Mouse (Mus musculus) midbrain, embryonic 15.5 days (tissue): ENCODE measurements at regions not wholly inside any gene's neighbourhood (a gene's known extent, or its start where the extent isn't known, plus 50 kb on each side); places are given as distances from the start of the nearest gene placed in this dataset.

Experiments used
- ATAC-seq: fragments of 200-750 bp; cut with Nextera tagmentation; replicated peaks from 2 replicates; pipeline ENCODE4 v1.8.0; 2017; ENCODE audit warnings: moderate TSS enrichment
- H3K27ac ChIP-seq: fragments of 300-500 bp; sonication (generic); 2 replicates; pipeline ENCODE4 v1.5.1; 2015; ENCODE audit warnings: mild to moderate bottlenecking, inconsistent platforms
- H3K27me3 ChIP-seq: fragments of 300-500 bp; sonication (generic); replicated peaks from 2 replicates; pipeline ENCODE4 v1.6.1; 2015; ENCODE audit warnings: inconsistent platforms
- H3K36me3 ChIP-seq: fragments of 300-500 bp; sonication (generic); replicated peaks from 2 replicates; pipeline ENCODE4 v1.6.1; 2015; ENCODE audit warnings: inconsistent platforms
- H3K4me1 ChIP-seq: fragments of 300-500 bp; sonication (generic); 2 replicates; pipeline ENCODE4 v1.6.1; 2015; ENCODE audit warnings: inconsistent platforms
- H3K4me2 ChIP-seq: fragments of 300-500 bp; sonication (generic); 2 replicates; pipeline ENCODE4 v1.6.1; 2015; ENCODE audit warnings: inconsistent platforms, mild to moderate bottlenecking, moderate library complexity
- H3K4me3 ChIP-seq: fragments of 300-500 bp; sonication (generic); 2 replicates; pipeline ENCODE4 v1.5.1; 2015; ENCODE audit warnings: mild to moderate bottlenecking, inconsistent platforms
- H3K9ac ChIP-seq: fragments of 300-500 bp; sonication (generic); 2 replicates; pipeline ENCODE4 v1.6.1; 2015; ENCODE audit warnings: mild to moderate bottlenecking, inconsistent platforms
- H3K9me3 ChIP-seq: fragments of 300-500 bp; sonication (generic); 2 replicates; pipeline ENCODE4 v1.6.1; 2016; ENCODE audit warnings: inconsistent platforms
- WGBS: fragments of 180-500 bp; shearing (Covaris S2); methylation state at CpG from one replicate; pipeline ENCODE4 v1.1.7; 2015; ENCODE audit warnings: mixed read lengths; 5-methylcytosine and 5-hydroxymethylcytosine counted together

GRCm38 (mm10) chr8:12487201-12487600 is 85.6 kb upstream of the Spaca7 start:
- Histone ChIP-seq H3K4me2 (no peak overlapping the region), H3K9ac (no peak overlapping the region), H3K27ac (peak overlapping the region; percentile 43; the same call in 1 of the 2 replicates), H3K36me3 (no peaks in the 10 kb centered on the region), H3K4me1 (peaks cover 2% of the 10 kb centered on the region), H3K9me3 (no peaks in the 10 kb centered on the region), H3K27me3 (peaks cover 17% of the 10 kb centered on the region; the same call in 1 of the 2 replicates), H3K4me3 (no peak overlapping the region)
- 48% methylated on average over 11 of the region's 11 CpGs for WGBS
- no peak for ATAC-seq

GRCm38 (mm10) chr8:12489194-12489593 is 83.6 kb upstream of the Spaca7 start:
- Histone ChIP-seq H3K4me1 (no peaks in the 10 kb centered on the region), H3K9ac (no peak overlapping the region), H3K4me3 (no peak overlapping the region), H3K27ac (no peak overlapping the region), H3K9me3 (no peaks in the 10 kb centered on the region), H3K27me3 (0 out of 2 replicates have a peak, but pooled peaks cover under 1% of the 10 kb centered on the region), H3K36me3 (no peaks in the 10 kb centered on the region), H3K4me2 (no peak overlapping the region)
- WGBS: 96% methylated on average over 5 of the region's 5 CpGs
- ATAC-seq: no peak

- H3K36me3 ChIP-seq: no peaks in the 10 kb centered on the region
- H3K9me3 ChIP-seq: no peaks in the 10 kb centered on the region
- H3K4me1 ChIP-seq: no peaks in the 10 kb centered on the region
- no peak overlapping the region for H3K4me2 ChIP-seq
- no peak for ATAC-seq
- no peak overlapping the region for H3K27ac ChIP-seq
- H3K9ac ChIP-seq: no peak overlapping the region
- WGBS: 86% methylated on average over 6 of the region's 6 CpGs
- no peak overlapping the region for H3K4me3 ChIP-seq
- no peaks in the 10 kb centered on the region for H3K27me3 ChIP-seq
Observed at GRCm38 (mm10) chr8:12491472-12491871, 81.4 kb upstream of the Spaca7 start.

GRCm38 (mm10) chr8:12492461-12492860 is 80.4 kb upstream of the Spaca7 start:
- Histone ChIP-seq H3K4me1 (no peaks in the 10 kb centered on the region), H3K4me2 (no peak overlapping the region), H3K27ac (no peak overlapping the region), H3K27me3 (no peaks in the 10 kb centered on the region), H3K4me3 (no peak overlapping the region), H3K9ac (no peak overlapping the region), H3K36me3 (no peaks in the 10 kb centered on the region), H3K9me3 (no peaks in the 10 kb centered on the region)
- ATAC-seq: no peak
- 72% methylated on average over 2 of the region's 2 CpGs for WGBS

GRCm38 (mm10) chr8:12494559-12494958 is 78.3 kb upstream of the Spaca7 start:
- no peaks in the 10 kb centered on the region for H3K9me3 ChIP-seq
- no peaks in the 10 kb centered on the region for H3K36me3 ChIP-seq
- WGBS: 91% methylated on average over 9 of the region's 9 CpGs
- no peak overlapping the region for H3K4me2 ChIP-seq
- H3K4me3 ChIP-seq: no peak overlapping the region
- no peak for ATAC-seq
- H3K9ac ChIP-seq: no peak overlapping the region
- H3K27me3 ChIP-seq: no peaks in the 10 kb centered on the region
- no peak overlapping the region for H3K27ac ChIP-seq
- H3K4me1 ChIP-seq: no peaks in the 10 kb centered on the region

- no peak overlapping the region for H3K9ac ChIP-seq
- no peak overlapping the region for H3K4me2 ChIP-seq
- peaks cover 13% of the 10 kb centered on the region for H3K4me1 ChIP-seq
- peaks cover 8% of the 10 kb centered on the region for H3K27me3 ChIP-seq
- H3K4me3 ChIP-seq: no peak overlapping the region
- 19% methylated on average over 6 of the region's 6 CpGs for WGBS
- ATAC-seq: no peak
- H3K36me3 ChIP-seq: no peaks in the 10 kb centered on the region
- H3K9me3 ChIP-seq: no peaks in the 10 kb centered on the region
- no peak overlapping the region for H3K27ac ChIP-seq
Observed at GRCm38 (mm10) chr8:12497420-12497819, 75.4 kb upstream of the Spaca7 start.

- Histone ChIP-seq H3K4me1 (peaks cover 30% of the 10 kb centered on the region), H3K27me3 (peaks cover 8% of the 10 kb centered on the region), H3K9ac (no peak overlapping the region), H3K27ac (no peak overlapping the region), H3K4me2 (no peak overlapping the region), H3K9me3 (no peaks in the 10 kb centered on the region), H3K4me3 (no peak overlapping the region), H3K36me3 (no peaks in the 10 kb centered on the region)
- 24% methylated on average over 5 of the region's 5 CpGs for WGBS
- ATAC-seq: no peak
Observed at GRCm38 (mm10) chr8:12499658-12500057, 73.2 kb upstream of the Spaca7 start.

GRCm38 (mm10) chr8:12500291-12500690 is 72.5 kb upstream of the Spaca7 start:
- Histone ChIP-seq H3K9ac (no peak overlapping the region), H3K4me3 (no peak overlapping the region), H3K27me3 (peaks cover 10% of the 10 kb centered on the region), H3K36me3 (no peaks in the 10 kb centered on the region), H3K27ac (no peak overlapping the region), H3K9me3 (no peaks in the 10 kb centered on the region), H3K4me2 (no peak overlapping the region), H3K4me1 (peaks cover 32% of the 10 kb centered on the region)
- WGBS: 29% methylated on average over 3 of the region's 3 CpGs
- no peak for ATAC-seq

GRCm38 (mm10) chr8:12501824-12502223 is 71.0 kb upstream of the Spaca7 start:
- Histone ChIP-seq H3K4me3 (peak overlapping the region; percentile 28; the same call in 1 of the 2 replicates), H3K27ac (0 out of 2 replicates have a peak overlapping the region, but pooled peaks have one; percentile 62), H3K4me2 (peak overlapping the region; percentile 51), H3K36me3 (no peaks in the 10 kb centered on the region), H3K9me3 (no peaks in the 10 kb centered on the region), H3K9ac (no peak overlapping the region), H3K4me1 (peaks cover 32% of the 10 kb centered on the region), H3K27me3 (peaks cover 14% of the 10 kb centered on the region)
- 3% methylated on average over 11 of the region's 11 CpGs for WGBS
- peak; percentile 48; the same call in 1 of the 2 replicates for ATAC-seq

- peaks cover 14% of the 10 kb centered on the region for H3K27me3 ChIP-seq
- H3K4me1 ChIP-seq: peaks cover 32% of the 10 kb centered on the region
- peak overlapping the region; percentile 28 for H3K4me3 ChIP-seq
- H3K4me2 ChIP-seq: peak overlapping the region; percentile 51
- peak overlapping the region; percentile 62 for H3K27ac ChIP-seq
- ATAC-seq: peak; percentile 77
- H3K9me3 ChIP-seq: no peaks in the 10 kb centered on the region
- no peak overlapping the region for H3K9ac ChIP-seq
- no peaks in the 10 kb centered on the region for H3K36me3 ChIP-seq
- WGBS: 1% methylated on average over 22 of the region's 22 CpGs
Observed at GRCm38 (mm10) chr8:12502321-12502775, 70.5 kb upstream of the Spaca7 start.

GRCm38 (mm10) chr8:12502856-12503255 is 70.0 kb upstream of the Spaca7 start:
- H3K27ac ChIP-seq: peak overlapping the region; percentile 62
- peak; percentile 28; the same call in 1 of the 2 replicates for ATAC-seq
- H3K4me3 ChIP-seq: peak overlapping the region; percentile 28; the same call in 1 of the 2 replicates
- peak overlapping the region; percentile 51 for H3K4me2 ChIP-seq
- 11% methylated on average over 6 of the region's 6 CpGs for WGBS
- H3K27me3 ChIP-seq: peaks cover 14% of the 10 kb centered on the region
- peaks cover 32% of the 10 kb centered on the region for H3K4me1 ChIP-seq
- no peaks in the 10 kb centered on the region for H3K36me3 ChIP-seq
- H3K9ac ChIP-seq: no peak overlapping the region
- no peaks in the 10 kb centered on the region for H3K9me3 ChIP-seq

GRCm38 (mm10) chr8:12503344-12503743 is 69.5 kb upstream of the Spaca7 start:
- H3K9me3 ChIP-seq: no peaks in the 10 kb centered on the region
- ATAC-seq: no peak
- peaks cover 32% of the 10 kb centered on the region for H3K4me1 ChIP-seq
- no peak overlapping the region for H3K4me3 ChIP-seq
- WGBS: 4% methylated on average over 14 of the region's 14 CpGs
- H3K4me2 ChIP-seq: no peak overlapping the region
- no peak overlapping the region; the same call in 1 of the 2 replicates for H3K27ac ChIP-seq
- no peak overlapping the region for H3K9ac ChIP-seq
- no peaks in the 10 kb centered on the region for H3K36me3 ChIP-seq
- H3K27me3 ChIP-seq: peaks cover 14% of the 10 kb centered on the region

GRCm38 (mm10) chr8:12504240-12504639 is 68.6 kb upstream of the Spaca7 start:
- no peak overlapping the region for H3K9ac ChIP-seq
- no peak overlapping the region for H3K4me3 ChIP-seq
- no peak for ATAC-seq
- peaks cover 14% of the 10 kb centered on the region for H3K27me3 ChIP-seq
- H3K9me3 ChIP-seq: no peaks in the 10 kb centered on the region
- H3K36me3 ChIP-seq: no peaks in the 10 kb centered on the region
- peak overlapping the region; percentile 2; the same call in 1 of the 2 replicates for H3K4me2 ChIP-seq
- H3K27ac ChIP-seq: peak overlapping the region; percentile 39; the same call in 1 of the 2 replicates
- WGBS: under 1% methylated on average over 11 of the region's 11 CpGs
- peaks cover 32% of the 10 kb centered on the region for H3K4me1 ChIP-seq
